Mouse (Mus musculus) CD4-positive, CD25-positive, alpha-beta regulatory T cell, adult 4 months (primary cell): Measurements from ENCODE around the gene Tmcc3. TPM values are rescaled to one million over a fixed set of nuclear protein-coding genes. Genes with fewer than 3 reads are reported as not detected.
A peak's percentile ranks its signal among the peaks of the same experiment; 100 is the strongest.

Source experiments
- ATAC-seq: one replicate; pipeline ENCODE4 v1.8.0; 2017
- polyA plus RNA-seq, 2 experiments: library from polyadenylated mRNA; unstranded; fragments of 100-300 nt; shearing (Covaris generic); gene quantifications; one replicate each; pipeline ENCODE4 v1.2.1; 2017

Tmcc3 gene
- polyA plus RNA-seq, 2 experiments from 2014 or later, result 1.2 to 2.2 TPM

GRCm38 (mm10) chr10:94426000-94426920 is 114.5 kb downstream of the Tmcc3 start:
- peak; percentile 99 for ATAC-seq

- ATAC-seq, result no peak
Measured at GRCm38 (mm10) chr10:94426921-94427270, 115.1 kb downstream of the Tmcc3 start.

DNA sequence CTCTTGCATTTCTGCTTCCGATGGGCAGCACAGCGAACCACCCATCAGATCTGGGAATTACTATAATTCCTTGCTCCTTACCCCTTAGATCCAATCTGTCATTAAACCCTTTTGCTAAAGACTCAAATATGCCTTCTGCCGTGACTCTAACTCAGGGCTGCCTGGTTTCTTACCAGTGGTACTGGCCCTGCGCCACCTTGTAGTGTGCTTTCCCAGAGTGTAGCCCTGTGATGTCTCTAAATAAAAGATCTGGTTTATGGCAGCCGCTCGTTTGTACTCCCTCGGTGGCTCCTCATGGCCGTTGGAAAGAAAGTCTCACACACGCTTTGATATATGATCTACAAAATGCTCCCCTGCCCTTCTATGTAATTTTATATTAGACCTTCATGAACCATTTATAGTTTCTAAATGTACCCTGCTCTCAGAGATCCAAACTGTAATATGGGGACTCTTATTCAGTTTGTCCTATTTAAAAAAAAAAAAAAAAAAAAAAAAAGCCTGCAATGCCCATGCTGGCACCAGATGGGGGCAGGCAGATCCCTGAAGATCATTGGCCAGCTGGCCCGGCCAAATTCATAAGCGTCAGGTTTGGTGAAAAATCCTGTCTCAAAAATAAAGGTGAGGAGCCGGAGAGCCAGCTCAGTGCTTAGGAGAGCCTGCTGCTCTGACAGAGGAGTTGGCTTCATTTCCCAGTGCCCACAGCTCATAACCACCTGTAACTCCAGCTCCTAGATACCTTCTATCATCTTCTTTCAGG is 116.6 kb downstream of the Tmcc3 start:
- ATAC-seq, result no peak

DNA sequence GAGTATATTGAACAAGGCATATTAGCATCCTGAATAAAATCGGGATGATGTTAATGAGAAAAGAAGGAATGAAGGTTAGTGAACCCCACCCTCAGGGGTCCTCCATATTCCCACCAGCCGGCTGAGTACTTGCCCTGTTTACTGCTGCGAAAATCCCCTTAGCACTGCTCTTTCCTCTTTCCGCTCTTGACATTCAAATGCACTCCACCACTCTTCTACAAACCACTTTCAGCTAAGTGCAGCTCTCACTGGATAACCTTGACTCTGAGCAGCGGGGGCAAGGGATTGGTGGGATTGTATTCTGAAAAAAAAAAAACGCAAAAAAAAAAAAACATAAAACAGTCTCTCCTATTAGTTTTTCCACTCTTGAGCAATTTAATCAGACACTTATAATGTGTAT is 118.8 kb downstream of the Tmcc3 start:
- ATAC-seq, result no peak

DNA sequence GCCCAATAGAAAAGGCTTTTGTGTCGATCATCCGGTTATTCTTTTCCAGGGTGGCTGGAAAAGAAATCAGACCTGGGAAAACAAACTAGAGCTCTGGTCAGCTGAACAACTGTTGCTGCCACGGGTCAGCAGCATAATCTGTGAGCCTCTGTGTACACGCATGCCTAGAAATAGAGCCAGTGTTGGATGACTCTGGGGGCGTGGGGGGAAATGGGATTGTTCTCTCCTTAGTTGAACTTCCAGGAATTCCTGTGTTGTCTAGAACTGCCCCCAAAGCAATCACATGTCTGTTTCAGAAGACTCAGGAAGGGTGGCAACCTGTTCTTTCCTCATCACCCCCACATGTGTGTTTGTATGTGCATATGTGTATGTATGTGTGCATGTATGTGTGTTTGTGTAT is 121.2 kb downstream of the Tmcc3 start:
- ATAC-seq, result no peak

GRCm38 (mm10) chr10:94433901-94434300 is 122.2 kb downstream of the Tmcc3 start:
- ATAC-seq, result no peak

GRCm38 (mm10) chr10:94442725-94443124 is 131.0 kb downstream of the Tmcc3 start:
- no peak for ATAC-seq

- ATAC-seq, result no peak
Measured at GRCm38 (mm10) chr10:94443453-94443852, 131.7 kb downstream of the Tmcc3 start.

DNA sequence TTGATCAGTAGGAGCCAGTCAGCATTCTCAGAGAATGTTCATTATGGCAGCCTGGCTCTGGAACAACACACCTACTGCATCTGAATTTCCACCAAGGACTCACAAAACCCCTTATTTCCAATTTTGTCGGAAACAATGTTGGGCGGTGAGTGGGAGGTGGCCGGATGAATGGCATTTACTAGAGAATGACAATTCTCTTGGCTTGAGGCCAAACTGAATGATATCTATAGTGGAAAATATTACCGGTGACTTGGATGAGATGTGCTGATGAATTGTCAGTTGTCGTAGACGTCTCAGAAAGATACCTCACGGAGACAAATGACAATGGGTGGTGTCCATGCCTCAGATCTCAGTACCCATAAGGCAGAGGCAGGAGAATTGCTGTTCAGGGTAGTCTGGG is 133.4 kb downstream of the Tmcc3 start:
- ATAC-seq, result peak; percentile 57

DNA sequence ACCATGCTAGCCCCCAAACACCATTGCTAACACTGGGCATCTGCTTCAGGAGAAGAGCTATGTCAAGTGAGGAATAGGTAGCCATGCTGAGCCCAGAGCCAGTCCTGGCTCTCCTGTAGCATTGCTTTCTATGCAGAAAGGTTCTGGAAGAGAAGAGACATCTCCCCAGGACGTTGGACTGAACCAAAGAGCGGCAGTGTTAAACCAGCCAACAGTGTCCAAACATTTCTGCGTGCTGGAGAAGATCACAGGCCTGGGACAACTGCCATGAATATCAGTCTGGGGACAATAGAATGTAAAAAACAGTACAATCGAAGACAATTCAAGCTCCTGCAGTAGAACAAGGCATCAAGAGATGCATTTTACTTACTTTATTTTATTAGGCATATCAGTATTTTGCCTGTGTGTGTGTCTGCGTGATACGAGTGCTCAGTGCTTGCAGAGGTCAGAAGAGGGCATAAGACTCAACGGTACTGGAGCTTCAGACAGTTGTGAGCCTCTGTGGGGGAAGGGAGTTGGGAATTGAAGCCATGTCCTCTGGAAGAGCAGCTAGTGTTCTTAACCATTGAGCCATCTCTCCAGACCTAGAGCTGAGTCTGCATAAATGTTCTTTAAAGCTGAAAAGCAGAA is 134.7 kb downstream of the Tmcc3 start:
- ATAC-seq, result no peak

DNA sequence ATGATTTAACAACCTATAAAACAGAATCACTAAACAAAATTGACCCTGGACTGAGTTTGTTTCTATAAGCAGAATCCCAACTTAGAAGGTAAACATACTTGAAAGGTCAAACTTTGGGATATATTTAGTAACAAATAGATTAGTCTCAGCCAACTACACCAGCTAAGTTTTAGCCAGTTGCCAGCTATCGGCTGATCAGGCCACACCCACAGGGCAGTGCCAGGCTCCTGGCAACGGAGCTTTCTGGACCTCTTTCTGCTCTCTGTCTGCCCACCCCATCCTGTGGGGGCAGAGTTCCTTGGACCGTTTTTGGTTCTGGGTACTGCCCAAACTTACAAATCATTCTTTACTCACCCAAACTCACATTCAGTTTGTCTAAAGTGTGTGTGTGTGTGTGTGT is 137.9 kb downstream of the Tmcc3 start:
- no peak for ATAC-seq

- no peak for ATAC-seq
Measured at GRCm38 (mm10) chr10:94450781-94451180, 139.0 kb downstream of the Tmcc3 start.

DNA sequence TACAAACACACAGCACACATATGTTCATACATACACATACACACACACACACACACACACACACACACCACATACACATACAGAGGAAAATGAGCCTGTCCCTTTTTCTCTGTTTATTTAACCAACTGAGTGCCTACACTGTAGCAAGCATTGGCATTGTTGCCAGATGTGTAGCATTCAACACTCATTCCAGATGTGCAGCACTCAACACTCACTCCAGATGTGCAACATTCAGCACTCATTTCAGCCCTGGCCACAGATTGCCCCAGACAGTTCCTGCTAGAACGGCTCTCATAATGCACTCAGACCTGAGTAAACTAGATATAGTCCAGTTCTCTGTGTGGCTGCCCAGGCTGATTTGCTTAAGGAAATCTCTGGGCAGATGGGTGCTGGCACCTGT is 145.7 kb downstream of the Tmcc3 start:
- ATAC-seq, result no peak

GRCm38 (mm10) chr10:94458690-94459089 is 146.9 kb downstream of the Tmcc3 start:
- no peak for ATAC-seq

DNA sequence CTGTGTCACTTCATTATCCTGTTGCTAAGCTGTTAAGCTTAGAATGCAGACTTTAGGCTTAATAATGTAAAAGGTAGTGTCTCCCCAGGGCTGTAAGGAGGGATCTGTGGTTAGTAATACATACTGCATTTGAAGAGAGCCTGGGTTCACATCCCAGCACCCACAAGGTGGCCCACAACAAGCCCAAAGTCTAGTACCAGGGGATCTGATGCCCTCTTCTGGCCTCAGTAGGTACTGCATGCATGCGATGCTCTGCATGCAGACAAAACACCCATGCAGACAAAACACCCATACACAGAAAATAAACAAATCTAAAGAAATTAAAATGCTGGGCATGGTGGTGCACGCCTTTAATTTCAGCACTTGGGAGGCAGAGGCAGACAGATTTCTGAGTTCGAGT is 149.6 kb downstream of the Tmcc3 start:
- ATAC-seq, result no peak

DNA sequence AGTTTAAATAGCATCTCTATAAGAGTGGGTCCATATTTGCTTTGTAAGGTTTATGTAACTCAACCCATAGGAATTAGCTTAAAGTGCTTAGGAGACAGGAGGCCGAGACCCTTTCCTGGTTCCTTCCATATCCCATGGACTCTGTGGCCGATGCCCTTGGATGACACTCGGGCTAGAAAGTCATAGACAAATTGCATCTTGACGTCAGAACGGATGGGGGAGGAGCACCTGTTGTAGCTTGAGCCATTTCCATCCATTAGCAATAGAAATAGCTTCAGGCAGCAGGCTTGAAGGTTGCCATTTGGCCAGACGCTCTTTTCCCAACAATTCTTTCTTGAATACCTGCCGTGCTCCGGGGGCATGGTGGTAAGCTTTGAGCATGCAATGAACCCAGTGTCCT is 150.1 kb downstream of the Tmcc3 start:
- ATAC-seq, result no peak

DNA sequence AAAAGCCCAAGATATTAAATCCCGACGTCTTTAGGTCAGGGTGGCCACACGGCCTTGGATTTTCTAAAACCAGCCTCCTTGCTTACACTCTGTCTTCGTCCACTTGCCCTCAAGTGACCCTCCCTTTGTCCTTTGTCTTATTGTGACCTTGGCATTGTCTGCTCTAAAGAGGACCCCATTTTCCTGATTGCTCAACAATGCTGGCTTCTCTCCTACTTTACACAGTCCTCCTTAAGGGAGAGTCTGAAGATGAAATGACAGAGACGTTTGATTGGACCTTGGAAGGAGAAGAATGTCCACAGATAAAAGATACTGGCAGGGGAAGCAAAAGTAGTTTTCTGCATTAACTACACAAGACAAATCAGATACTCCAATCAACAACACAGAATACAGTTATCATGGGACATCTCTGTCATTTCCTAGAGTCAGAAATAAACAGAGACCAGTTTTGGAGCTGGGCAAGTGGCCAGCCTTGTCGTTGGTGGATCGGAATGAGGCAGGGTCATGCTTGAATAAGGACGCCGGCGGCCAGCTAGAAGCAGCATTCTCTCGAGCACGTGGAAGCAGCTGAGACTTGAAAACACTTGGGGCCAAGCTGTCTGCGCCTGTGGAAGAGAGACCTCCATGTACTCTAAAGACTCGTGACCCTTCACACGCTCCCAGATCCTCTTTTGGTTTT is 150.8 kb downstream of the Tmcc3 start:
- no peak for ATAC-seq

DNA sequence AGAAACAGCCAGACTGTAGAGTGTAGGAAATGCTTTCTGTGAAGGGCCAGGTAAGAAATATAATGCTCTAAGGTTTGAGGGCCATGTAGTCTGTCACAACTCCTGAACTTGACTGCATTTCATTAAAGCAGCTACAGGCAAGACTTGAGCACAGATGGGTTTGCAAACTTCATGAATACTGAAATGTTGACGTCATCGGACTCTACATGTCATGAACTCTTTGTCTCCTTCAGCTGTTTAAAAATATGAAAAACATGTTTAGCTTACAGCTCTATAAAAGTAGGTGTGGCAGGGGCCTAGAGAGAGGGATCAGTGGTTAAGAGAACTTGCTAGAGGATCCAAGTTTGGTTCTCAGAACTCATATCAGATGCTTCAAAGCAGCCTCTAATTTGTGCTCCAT is 151.7 kb downstream of the Tmcc3 start:
- ATAC-seq, result no peak

- no peak for ATAC-seq
Measured at GRCm38 (mm10) chr10:94465646-94466045, 153.9 kb downstream of the Tmcc3 start.

DNA sequence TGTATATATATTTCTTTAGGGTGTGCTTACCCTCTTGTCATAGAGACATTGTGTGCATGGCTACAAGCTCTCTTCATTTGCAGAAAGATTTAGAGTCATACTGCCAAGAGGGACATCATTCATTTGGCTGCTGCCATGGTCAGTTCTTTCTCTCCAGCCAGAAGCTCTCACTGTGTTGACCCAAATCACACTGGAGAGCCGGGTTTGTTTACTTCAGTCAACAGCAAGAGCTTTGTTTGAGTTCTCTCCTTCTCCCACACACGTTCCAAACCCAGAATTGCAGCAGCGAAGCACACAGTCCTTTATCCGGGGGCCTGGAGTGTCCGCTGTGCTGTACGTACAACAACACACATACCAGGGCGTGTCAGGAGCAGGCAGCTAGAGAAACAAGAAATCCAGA is 154.6 kb downstream of the Tmcc3 start:
- ATAC-seq, result no peak

- no peak for ATAC-seq
Measured at GRCm38 (mm10) chr10:94471487-94471886, 159.7 kb downstream of the Tmcc3 start.

DNA sequence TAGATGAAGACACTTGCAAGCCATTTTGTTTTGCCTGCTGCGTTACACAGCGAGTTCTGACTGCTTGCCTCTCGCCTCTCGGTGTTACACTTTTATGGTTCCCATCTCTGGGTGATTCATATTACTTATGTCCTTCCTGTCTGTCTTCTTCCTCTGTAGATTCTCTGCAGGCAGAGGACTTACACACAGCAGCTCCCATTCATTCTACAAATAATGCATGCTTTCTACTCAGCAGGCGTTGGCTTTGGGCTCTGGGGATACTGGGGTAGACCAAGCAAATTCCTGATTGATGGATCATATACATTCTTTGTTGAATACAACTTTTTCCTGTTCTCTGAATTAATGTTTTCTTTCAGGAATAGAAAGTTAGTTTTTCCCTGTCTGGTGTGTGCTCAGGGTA is 161.8 kb downstream of the Tmcc3 start:
- no peak for ATAC-seq

GRCm38 (mm10) chr10:94474185-94474584 is 162.4 kb downstream of the Tmcc3 start:
- ATAC-seq, result no peak
